Mouse (Mus musculus): ENCODE data around the gene Sdhaf1. TPM values are rescaled to one million over a fixed set of nuclear protein-coding genes. Genes with fewer than 3 reads are reported as not detected.

The Sdhaf1 gene
- polyA plus RNA-seq, 1 experiment from 2014 or later = 14.3 TPM

Other genes with a start within 250 kb of the Sdhaf1 start
- gene Gm26920, start 233.5 kb downstream of the Sdhaf1 start, polyA plus RNA-seq (2015; fragmentation: Nextera tagmentation; extraction: Ambion mirVana) = 1.3 and 1.6 TPM in 2 replicates
- 6.7 and 8.3 TPM in 2 replicates for gene Zfp566, start 233.4 kb downstream of the Sdhaf1 start, polyA plus RNA-seq (2015; fragmentation: Nextera tagmentation; extraction: Ambion mirVana)
- 96.7 and 106 TPM in 2 replicates for gene Zfp260, start 229.1 kb downstream of the Sdhaf1 start, polyA plus RNA-seq (2015; fragmentation: Nextera tagmentation; extraction: Ambion mirVana)
- gene Zfp382, start 202.0 kb downstream of the Sdhaf1 start, polyA plus RNA-seq (2015; fragmentation: Nextera tagmentation; extraction: Ambion mirVana) = 8.8 and 10.4 TPM in 2 replicates
- gene Zfp146, start 154.1 kb downstream of the Sdhaf1 start, polyA plus RNA-seq (2015; fragmentation: Nextera tagmentation; extraction: Ambion mirVana) = 15.0 and 18.0 TPM in 2 replicates
- gene Cox7a1, start 139.8 kb downstream of the Sdhaf1 start, polyA plus RNA-seq (2015; fragmentation: Nextera tagmentation; extraction: Ambion mirVana) = 13.8 and 22.0 TPM in 2 replicates
- gene Capns1, start 125.1 kb downstream of the Sdhaf1 start, polyA plus RNA-seq (2015; fragmentation: Nextera tagmentation; extraction: Ambion mirVana) = 106 and 111 TPM in 2 replicates
- 129 and 139 TPM in 2 replicates for gene Polr2i, start 91.9 kb downstream of the Sdhaf1 start, polyA plus RNA-seq (2015; fragmentation: Nextera tagmentation; extraction: Ambion mirVana)
- gene Tbcb, start 91.6 kb downstream of the Sdhaf1 start, polyA plus RNA-seq (2015; fragmentation: Nextera tagmentation; extraction: Ambion mirVana) = 138 and 158 TPM in 2 replicates
- gene Ovol3, start 88.2 kb downstream of the Sdhaf1 start, polyA plus RNA-seq (2015; fragmentation: Nextera tagmentation; extraction: Ambion mirVana) = not detected in 2 replicates
- 0.62 and 0.65 TPM in 2 replicates for gene Thap8, start 43.8 kb downstream of the Sdhaf1 start, polyA plus RNA-seq (2015; fragmentation: Nextera tagmentation; extraction: Ambion mirVana)
- gene Wdr62, start 43.5 kb downstream of the Sdhaf1 start, polyA plus RNA-seq (2015; fragmentation: Nextera tagmentation; extraction: Ambion mirVana) = 5.3 and 6.5 TPM in 2 replicates
- gene Clip3, start 32.2 kb downstream of the Sdhaf1 start, polyA plus RNA-seq (2015; fragmentation: Nextera tagmentation; extraction: Ambion mirVana) = 23.2 and 26.6 TPM in 2 replicates
- gene Alkbh6, start 15.2 kb downstream of the Sdhaf1 start, polyA plus RNA-seq (2015; fragmentation: Nextera tagmentation; extraction: Ambion mirVana) = 63.2 and 72.3 TPM in 2 replicates
- 65.2 and 73.8 TPM in 2 replicates for gene Syne4, start 9.1 kb downstream of the Sdhaf1 start, polyA plus RNA-seq (2015; fragmentation: Nextera tagmentation; extraction: Ambion mirVana)
- 2.4 and 2.6 TPM in 2 replicates for gene E130208F15Rik, start 2.2 kb downstream of the Sdhaf1 start, polyA plus RNA-seq (2015; fragmentation: Nextera tagmentation; extraction: Ambion mirVana)
- gene Lrfn3, start 38.9 kb upstream of the Sdhaf1 start, polyA plus RNA-seq (2015; fragmentation: Nextera tagmentation; extraction: Ambion mirVana) = 4.9 and 5.6 TPM in 2 replicates
- 71.6 and 84.5 TPM in 2 replicates for gene Tyrobp, start 89.9 kb upstream of the Sdhaf1 start, polyA plus RNA-seq (2015; fragmentation: Nextera tagmentation; extraction: Ambion mirVana)
- 1.4 and 2.0 TPM in 2 replicates for gene Hcst, start 96.0 kb upstream of the Sdhaf1 start, polyA plus RNA-seq (2015; fragmentation: Nextera tagmentation; extraction: Ambion mirVana)
- 2.5 and 2.6 TPM in 2 replicates for gene Nfkbid, start 97.8 kb upstream of the Sdhaf1 start, polyA plus RNA-seq (2015; fragmentation: Nextera tagmentation; extraction: Ambion mirVana)
- gene Aplp1, start 121.6 kb upstream of the Sdhaf1 start, polyA plus RNA-seq (2015; fragmentation: Nextera tagmentation; extraction: Ambion mirVana) = 38.6 and 46.5 TPM in 2 replicates
- gene Kirrel2, start 133.8 kb upstream of the Sdhaf1 start, polyA plus RNA-seq (2015; fragmentation: Nextera tagmentation; extraction: Ambion mirVana) = 4.7 and 6.0 TPM in 2 replicates
- gene Nphs1, start 134.4 kb upstream of the Sdhaf1 start, polyA plus RNA-seq (2015; fragmentation: Nextera tagmentation; extraction: Ambion mirVana) = 3.7 and 5.7 TPM in 2 replicates
- gene Prodh2, start 169.7 kb upstream of the Sdhaf1 start, polyA plus RNA-seq (2015; fragmentation: Nextera tagmentation; extraction: Ambion mirVana) = 3.8 and 5.0 TPM in 2 replicates
- 7.3 and 8.7 TPM in 2 replicates for gene Arhgap33, start 211.2 kb upstream of the Sdhaf1 start, polyA plus RNA-seq (2015; fragmentation: Nextera tagmentation; extraction: Ambion mirVana)
- gene Hspb6, start 228.3 kb upstream of the Sdhaf1 start, polyA plus RNA-seq (2015; fragmentation: Nextera tagmentation; extraction: Ambion mirVana) = 49.6 and 51.0 TPM in 2 replicates
- gene Proser3, start 228.4 kb upstream of the Sdhaf1 start, polyA plus RNA-seq (2015; fragmentation: Nextera tagmentation; extraction: Ambion mirVana) = 11.1 and 13.5 TPM in 2 replicates
- gene Lin37, start 235.9 kb upstream of the Sdhaf1 start, polyA plus RNA-seq (2015; fragmentation: Nextera tagmentation; extraction: Ambion mirVana) = 55.0 and 66.3 TPM in 2 replicates
- 82.5 and 85.7 TPM in 2 replicates for gene U2af1l4, start 239.4 kb upstream of the Sdhaf1 start, polyA plus RNA-seq (2015; fragmentation: Nextera tagmentation; extraction: Ambion mirVana)
- 11.1 and 11.5 TPM in 2 replicates for gene Gm49396, start 239.4 kb upstream of the Sdhaf1 start, polyA plus RNA-seq (2015; fragmentation: Nextera tagmentation; extraction: Ambion mirVana)
- gene Psenen, start 239.7 kb upstream of the Sdhaf1 start, polyA plus RNA-seq (2015; fragmentation: Nextera tagmentation; extraction: Ambion mirVana) = 135 and 138 TPM in 2 replicates
- gene Igflr1, start 241.5 kb upstream of the Sdhaf1 start, polyA plus RNA-seq (2015; fragmentation: Nextera tagmentation; extraction: Ambion mirVana) = 2.2 and 3.5 TPM in 2 replicates